Mouse (Mus musculus) intestine, embryonic 14.5 days (tissue): ENCODE results near the gene Gm10972. TPM values are rescaled to one million over a fixed set of nuclear protein-coding genes. Genes with fewer than 3 reads are reported as not detected.
"Not testable (repeated sequence)": the region's sequence is repeated elsewhere in the genome, so short reads cannot be mapped to it uniquely, and the experiment has no call there.

Source experiments
- ATAC-seq: fragments of 200-750 bp; cut with Nextera tagmentation; replicated peaks from 2 replicates; pipeline ENCODE4 v1.8.0; 2017; ENCODE audit warnings: low read depth, moderate number of reproducible peaks, moderate TSS enrichment, moderate library complexity; ENCODE audit not compliant: low FRiP score, low TSS enrichment
- DNase-seq: peaks from one replicate; pipeline ENCODE4 v3.0.0-alpha.2; 2018; ENCODE audit warnings: low spot score
- H3K27ac ChIP-seq: fragments of 300-500 bp; sonication (generic); 2 replicates; pipeline ENCODE4 v1.5.1; 2014; ENCODE audit warnings: low read depth, mild to moderate bottlenecking, control low read depth
- H3K27me3 ChIP-seq: fragments of 300-500 bp; sonication (generic); replicated peaks from 2 replicates; pipeline ENCODE4 v1.6.1; 2014; ENCODE audit warnings: low read length, control low read depth; ENCODE audit not compliant: control insufficient read depth, insufficient read depth
- H3K36me3 ChIP-seq: fragments of 300-500 bp; sonication (generic); 2 replicates; pipeline ENCODE4 v1.6.1; 2014; ENCODE audit warnings: low read length, control low read depth; ENCODE audit not compliant: control insufficient read depth, insufficient read depth
- H3K4me1 ChIP-seq: fragments of 300-500 bp; sonication (generic); replicated peaks from 2 replicates; pipeline ENCODE4 v1.6.1; 2014; ENCODE audit warnings: low read length, control low read depth, mixed read lengths; ENCODE audit not compliant: control insufficient read depth, insufficient read depth
- H3K4me2 ChIP-seq: fragments of 300-500 bp; sonication (generic); 2 replicates; pipeline ENCODE4 v1.6.1; 2014; ENCODE audit warnings: low read length
- H3K4me3 ChIP-seq: fragments of 300-500 bp; sonication (generic); 2 replicates; pipeline ENCODE4 v1.5.1; 2014; ENCODE audit warnings: low read depth, low read length, control low read depth, mixed read lengths
- H3K9ac ChIP-seq: fragments of 300-500 bp; sonication (generic); 2 replicates; pipeline ENCODE4 v1.6.1; 2014; ENCODE audit warnings: mild to moderate bottlenecking, low read length
- H3K9me3 ChIP-seq: fragments of 300-500 bp; sonication (generic); 2 replicates; pipeline ENCODE4 v1.6.1; 2016; ENCODE audit warnings: low read length, control low read depth; ENCODE audit not compliant: control insufficient read depth
- WGBS: fragments of 180-500 bp; shearing (Covaris S2); extraction: QIAGEN DNeasy Blood & Tissue Kit; methylation state at CpG from one replicate; pipeline ENCODE4 v1.1.7; 2014; 5-methylcytosine and 5-hydroxymethylcytosine counted together
- polyA plus RNA-seq: library from polyadenylated mRNA; unstranded; fragments of >200 nt; fragmentation: Nextera tagmentation; extraction: Ambion mirVana; gene quantifications from 2 replicates; pipeline ENCODE4 v1.2.1, GENCODE M21; 2014

Gm10972 gene
- polyA plus RNA-seq, 1 experiment from 2014 or later: not detected

- DNase-seq (no peak), ATAC-seq (no peak)
- no peaks in the 10 kb centered on the region for H3K27me3 ChIP-seq
- WGBS: 85% methylated on average over 7 of the region's 7 CpGs
- peaks cover 19% of the 10 kb centered on the region for H3K4me1 ChIP-seq
- no peaks in the 10 kb centered on the region for H3K9me3 ChIP-seq
- H3K4me2 ChIP-seq: no peak overlapping the region
- no peak overlapping the region for H3K9ac ChIP-seq
- H3K27ac ChIP-seq: no peak overlapping the region
- H3K36me3 ChIP-seq: no peaks in the 10 kb centered on the region
- no peak overlapping the region for H3K4me3 ChIP-seq
Measured at GRCm38 (mm10) chr3:94650409-94650808, 7.5 kb downstream of the Gm10972 start.

GRCm38 (mm10) chr3:94653967-94654366 lies 11.1 kb downstream of the Gm10972 start:
- not testable (repeated sequence) for DNase-seq, ATAC-seq, H3K9ac ChIP-seq, H3K27me3 ChIP-seq, H3K4me2 ChIP-seq, H3K9me3 ChIP-seq, H3K4me3 ChIP-seq, H3K36me3 ChIP-seq, H3K27ac ChIP-seq
- H3K4me1 ChIP-seq: peaks cover 16% of the 10 kb centered on the region
- 63% methylated on average over 1 of the region's 1 CpGs for WGBS

DNA sequence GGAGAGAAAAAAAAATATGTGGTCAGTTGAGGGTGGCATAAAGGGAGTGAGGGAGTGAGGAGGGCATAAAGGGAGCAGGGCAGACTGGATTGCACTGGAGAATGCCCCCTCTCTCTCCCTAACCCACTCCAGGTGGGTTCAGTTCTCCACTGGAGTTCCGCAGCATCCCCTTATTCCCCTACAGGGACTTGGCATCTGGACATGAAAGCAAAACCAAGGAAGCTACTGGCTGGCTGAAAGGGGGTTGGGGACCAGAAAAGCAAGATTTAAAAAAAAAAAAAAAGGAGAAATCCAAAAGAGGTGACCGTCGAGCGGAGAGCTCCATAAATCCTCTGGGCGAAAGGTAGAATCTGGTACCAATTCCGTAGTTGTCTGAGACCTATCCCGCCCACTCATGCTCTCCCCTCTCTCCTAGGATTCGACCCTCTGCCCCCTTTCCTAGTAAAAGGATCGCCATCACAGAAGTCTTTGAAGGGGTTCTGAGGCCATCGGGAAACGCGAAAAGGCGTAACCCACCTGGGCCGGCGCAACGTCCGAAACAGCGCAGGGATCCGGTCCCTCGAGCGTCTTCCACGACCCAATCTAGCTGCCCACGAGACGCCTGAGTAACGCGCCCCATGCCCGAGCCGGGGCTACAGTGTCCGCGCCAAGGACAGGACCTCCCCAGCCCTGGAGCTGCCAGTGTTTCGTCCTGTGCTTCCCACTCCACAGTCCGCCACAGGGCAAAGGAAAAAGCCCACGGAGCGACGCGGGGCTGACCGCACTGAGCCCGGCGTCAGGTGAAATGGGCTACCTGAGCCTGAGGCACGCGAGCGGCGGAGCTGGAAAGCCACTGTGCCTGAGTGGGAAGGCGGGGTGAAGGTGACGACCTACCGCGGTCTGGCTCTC lies 15.2 kb downstream of the Gm10972 start:
- not testable (repeated sequence) for H3K9me3 ChIP-seq, H3K36me3 ChIP-seq, H3K27me3 ChIP-seq, H3K4me1 ChIP-seq, H3K27ac ChIP-seq
- 5% methylated on average over 22 of the region's 47 CpGs for WGBS
- DNase-seq: peak; percentile 73
- Histone ChIP-seq H3K4me2 (peak overlapping the region; percentile 75), H3K4me3 (peak overlapping the region; percentile 35), H3K9ac (peak overlapping the region; percentile 35; the same call in 1 of the 2 replicates)
- peak; percentile 24; the same call in 1 of the 2 replicates for ATAC-seq

- not testable (repeated sequence) for H3K9me3 ChIP-seq, H3K4me1 ChIP-seq, H3K36me3 ChIP-seq, DNase-seq, H3K27me3 ChIP-seq
- Histone ChIP-seq H3K4me2 (peak within 1 kb of the TSS; percentile 75), H3K9ac (peak within 1 kb of the TSS; percentile 35; the same call in 1 of the 2 replicates), H3K4me3 (peak within 1 kb of the TSS; percentile 35), H3K27ac (peak within 1 kb of the TSS; percentile 54; the same call in 1 of the 2 replicates)
- 0% methylated on average over 15 of the region's 33 CpGs for WGBS
- peak; percentile 93 for ATAC-seq
Measured at GRCm38 (mm10) chr3:94658740-94659095, 15.8 kb downstream of the Gm10972 start, which contains the start of gene Tuft1. Gene Tuft1, minus strand, starts transcription at chr3:94658872.

DNA sequence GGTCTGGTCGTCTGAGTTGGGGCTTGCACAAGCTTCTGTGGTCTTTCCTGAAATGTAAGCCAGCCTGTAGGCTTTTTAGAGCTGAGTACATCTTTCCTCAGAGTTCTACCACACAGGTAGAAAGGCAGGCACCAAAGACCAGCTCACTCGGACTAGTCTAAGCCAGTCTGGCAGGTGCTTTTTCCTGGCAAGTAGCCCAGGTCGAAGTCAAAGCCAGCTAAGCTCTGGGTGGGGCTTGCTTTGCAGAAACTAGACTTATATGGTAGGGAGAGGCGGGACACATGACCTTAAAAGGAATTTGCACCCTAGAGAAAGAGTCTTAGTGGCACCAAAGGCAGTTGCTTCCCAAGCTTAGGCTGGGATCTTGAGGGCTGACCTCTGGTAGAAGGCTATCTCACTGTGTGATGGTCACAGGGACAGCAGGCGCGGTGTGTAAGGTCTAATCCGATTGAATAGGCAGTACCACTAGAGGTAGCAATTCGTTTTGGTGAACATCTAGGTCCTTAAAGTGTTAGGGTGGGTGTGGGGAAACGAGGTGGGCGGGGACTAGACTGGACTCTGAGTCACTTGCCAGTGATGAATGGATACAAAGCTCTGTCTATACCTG lies 16.3 kb downstream of the Gm10972 start:
- not testable (repeated sequence) for H3K4me1 ChIP-seq, H3K36me3 ChIP-seq, H3K9ac ChIP-seq, H3K9me3 ChIP-seq, H3K27me3 ChIP-seq
- H3K27ac ChIP-seq: peak overlapping the region; percentile 54; the same call in 1 of the 2 replicates
- peak; percentile 77 for DNase-seq
- H3K4me3 ChIP-seq: peak overlapping the region; percentile 11; the same call in 1 of the 2 replicates
- H3K4me2 ChIP-seq: peak overlapping the region; percentile 32
- WGBS: 30% methylated on average over 8 of the region's 10 CpGs
- peak; percentile 83 for ATAC-seq

DNA sequence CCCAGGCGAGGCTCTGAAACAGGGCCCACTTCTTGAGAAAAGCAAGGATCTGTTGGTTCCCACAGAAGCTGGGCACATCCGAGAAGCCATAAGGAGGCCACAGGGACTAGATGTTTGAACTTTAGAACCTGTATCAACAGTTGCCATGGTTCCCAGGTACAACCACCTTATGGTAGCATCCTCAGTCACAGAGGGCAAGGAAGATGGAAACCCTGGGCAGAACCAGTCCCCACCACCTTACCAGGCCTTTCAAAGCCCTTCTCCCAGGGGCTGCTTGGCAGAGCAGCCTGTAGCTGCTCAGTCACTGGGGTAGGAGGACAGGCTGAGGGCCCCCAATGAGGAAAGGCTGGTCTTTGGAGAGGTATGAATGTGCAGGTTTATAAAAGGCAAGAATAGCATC lies 17.9 kb downstream of the Gm10972 start:
- H3K27ac ChIP-seq, H3K9ac ChIP-seq, H3K9me3 ChIP-seq, H3K27me3 ChIP-seq, H3K4me2 ChIP-seq, H3K36me3 ChIP-seq, H3K4me3 ChIP-seq, ATAC-seq, DNase-seq, H3K4me1 ChIP-seq: not testable (repeated sequence)
- 92% methylated on average over 2 of the region's 2 CpGs for WGBS

GRCm38 (mm10) chr3:94665060-94665802 lies 22.3 kb downstream of the Gm10972 start:
- not testable (repeated sequence) for H3K9ac ChIP-seq, H3K4me3 ChIP-seq, ATAC-seq, H3K4me1 ChIP-seq, H3K36me3 ChIP-seq, DNase-seq, H3K9me3 ChIP-seq, H3K27me3 ChIP-seq, H3K4me2 ChIP-seq, H3K27ac ChIP-seq
- 76% methylated on average over 3 of the region's 5 CpGs for WGBS

DNA sequence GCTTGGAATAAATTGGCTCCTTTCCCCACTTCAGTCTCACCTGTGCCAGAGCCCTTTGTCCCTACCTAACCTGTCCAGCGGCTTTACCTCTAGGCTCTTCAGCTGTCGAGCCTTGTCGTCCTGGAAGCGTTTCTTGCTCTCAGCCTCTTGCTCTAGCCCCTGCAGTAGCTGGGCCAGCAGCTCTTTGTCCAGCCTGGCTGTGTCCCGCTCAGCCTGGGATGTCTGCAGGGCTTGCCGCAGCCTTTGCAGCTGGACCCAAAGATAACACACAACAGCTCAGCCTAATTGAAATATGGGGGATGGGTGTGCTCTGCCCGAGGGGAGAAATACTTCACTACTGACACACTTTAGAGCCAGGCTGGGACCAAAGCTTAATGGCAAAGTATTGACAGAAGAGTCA lies 23.0 kb downstream of the Gm10972 start:
- not testable (repeated sequence) for H3K4me3 ChIP-seq, H3K4me2 ChIP-seq, H3K27ac ChIP-seq, H3K4me1 ChIP-seq, ATAC-seq, H3K36me3 ChIP-seq, H3K9me3 ChIP-seq, DNase-seq, H3K9ac ChIP-seq, H3K27me3 ChIP-seq
- 26% methylated on average over 7 of the region's 7 CpGs for WGBS
